Mouse (Mus musculus) liver, embryonic 14.5 days (tissue): ENCODE measurements around the gene Lrrc49.

Experiments
- CTCF ChIP-seq: IDR thresholded peaks from 2 replicates; pipeline ENCODE4 v1.5.1; 2016; ENCODE audit warnings: antibody characterized with exemption, low read depth, control low read depth
- EP300 ChIP-seq: IDR thresholded peaks from 2 replicates; pipeline ENCODE4 v1.6.1; 2016; ENCODE audit warnings: antibody characterized with exemption, low read depth

GRCm38 (mm10) chr9:60562443-60563371 lies 125.3 kb downstream of the Lrrc49 start:
- peak; percentile 33 for TF ChIP-seq CTCF
- TF ChIP-seq EP300: no peak
